9 mouse cellular contexts compared by ENCODE assay signal in the genomic region with DNA sequence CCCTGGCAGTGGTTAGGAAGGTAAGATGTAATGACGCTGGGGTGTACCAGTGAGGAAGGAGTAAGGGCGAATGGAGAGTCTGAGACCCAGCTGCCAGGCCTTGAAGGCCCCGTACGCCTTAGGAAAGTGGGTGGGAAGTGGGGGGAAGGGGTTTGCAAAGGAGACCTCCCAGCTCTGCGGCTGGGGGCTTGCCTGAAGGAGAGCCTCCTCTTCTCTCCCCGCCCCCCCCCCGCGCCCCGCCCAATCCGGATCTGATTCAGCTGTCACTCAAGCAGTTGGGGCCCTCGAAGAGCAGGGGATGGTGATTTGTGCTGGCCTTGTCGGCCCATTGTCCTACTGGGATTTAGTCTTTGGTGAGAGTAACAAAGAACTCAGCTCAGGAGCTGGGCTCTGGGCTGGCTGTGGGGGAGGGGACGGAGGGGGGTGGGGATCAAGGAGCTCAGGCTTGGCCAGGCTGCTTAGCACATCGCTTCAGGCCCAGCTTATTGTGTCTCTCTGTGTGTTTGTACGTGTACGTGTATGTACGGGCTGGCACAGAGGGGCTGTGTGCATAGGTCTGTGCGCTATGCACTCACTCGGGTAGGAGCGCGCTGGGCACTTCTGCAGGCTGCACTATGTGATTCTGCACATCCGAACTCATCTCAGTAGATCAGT.
DNase-seq lines count a peak whose midpoint lies in the region; ATAC-seq and TF ChIP-seq lines count a peak whose summit lies in the region.
"Had no signal": no experiment of that assay in that cellular context is flagged by ENCODE, and none has a peak within 500 bp of the region (broad histone marks: within the 10 kb centered on the region; RNA-seq: fewer than 3 reads in every experiment).

No protein-coding gene starts in this region.

- no peak overlapping the region for H3K27ac ChIP-seq in intestine, embryonic 15.5 days
- H3K27ac ChIP-seq in intestine, postnatal 0 days (ENCODE audit: low read depth, low read length) = no peak overlapping the region
- peak overlapping the region; percentile 25 for H3K27ac ChIP-seq in hindbrain, embryonic 16.5 days (ENCODE audit: low read depth, low read length)
- H3K27ac ChIP-seq in neural tube, embryonic 14.5 days (ENCODE audit: low read depth, low read length) = no peak overlapping the region

- 0 out of 2 replicates have a peak overlapping the region, but pooled peaks have one; percentile 17 for H3K4me2 ChIP-seq in intestine, embryonic 15.5 days (replicated peaks)
- H3K4me2 ChIP-seq in intestine, postnatal 0 days (replicated peaks; ENCODE audit: low read depth) = no peak overlapping the region
- H3K4me2 ChIP-seq in hindbrain, embryonic 16.5 days (ENCODE audit: low read length) = peak overlapping the region; percentile 47
- H3K4me2 ChIP-seq in neural tube, embryonic 14.5 days (ENCODE audit: low read depth, low read length) = peak overlapping the region; percentile 29; the same call in 1 of the 2 replicates

- H3K27me3 ChIP-seq in intestine, embryonic 15.5 days (replicated peaks) = no peaks in the 10 kb centered on the region
- H3K27me3 ChIP-seq in intestine, postnatal 0 days (replicated peaks; ENCODE audit: control insufficient read depth, insufficient read depth, low read length) = 0 out of 2 replicates have a peak, but pooled peaks cover 3% of the 10 kb centered on the region
- no peaks in the 10 kb centered on the region for H3K27me3 ChIP-seq in hindbrain, embryonic 16.5 days (replicated peaks; ENCODE audit: control insufficient read depth, insufficient read depth, low read length)
- H3K27me3 ChIP-seq in neural tube, embryonic 14.5 days (ENCODE audit: control insufficient read depth, insufficient read depth, low read length) = no peaks in the 10 kb centered on the region

- no peak overlapping the region for H3K4me3 ChIP-seq in intestine, embryonic 15.5 days (replicated peaks)
- H3K4me3 ChIP-seq in intestine, postnatal 0 days (ENCODE audit: low read depth, low read length) = no peak overlapping the region
- peak overlapping the region; percentile 9; the same call in 1 of the 2 replicates for H3K4me3 ChIP-seq in hindbrain, embryonic 16.5 days (ENCODE audit: low read length)
- H3K4me3 ChIP-seq in neural tube, embryonic 14.5 days (ENCODE audit: low read depth, low read length) = no peak overlapping the region

- no peak for TF ChIP-seq CTCF in intestine, postnatal 0 days (IDR thresholded peaks at IDR 0.05; ENCODE audit: low read depth)

- H3K9me3 ChIP-seq in intestine, embryonic 15.5 days = no peaks in the 10 kb centered on the region
- no peaks in the 10 kb centered on the region for H3K9me3 ChIP-seq in intestine, postnatal 0 days (ENCODE audit: control insufficient read depth)
- no peaks in the 10 kb centered on the region for H3K9me3 ChIP-seq in hindbrain, embryonic 16.5 days (ENCODE audit: control insufficient read depth, low read length)
- H3K9me3 ChIP-seq in neural tube, embryonic 14.5 days (ENCODE audit: control insufficient read depth, low read length) = no peaks in the 10 kb centered on the region

- H3K4me1 ChIP-seq in intestine, embryonic 15.5 days (replicated peaks) = peaks cover 6% of the 10 kb centered on the region; the same call in 1 of the 2 replicates
- H3K4me1 ChIP-seq in intestine, postnatal 0 days (replicated peaks; ENCODE audit: control insufficient read depth, insufficient read depth, low read length) = no peaks in the 10 kb centered on the region
- H3K4me1 ChIP-seq in hindbrain, embryonic 16.5 days (ENCODE audit: control insufficient read depth, insufficient read depth, low read depth, low read length) = peaks cover 16% of the 10 kb centered on the region
- peaks cover 13% of the 10 kb centered on the region; the same call in 1 of the 2 replicates for H3K4me1 ChIP-seq in neural tube, embryonic 14.5 days (ENCODE audit: control insufficient read depth, insufficient read depth, low read length)

- DNase-seq in embryo, embryonic 11.5 days (ENCODE audit: low read depth, low spot score) = peak; percentile 44
- DNase-seq in adrenal gland, adult 18-20 months (ENCODE audit: low spot score in 2 of 2) = no peak
- no peak for DNase-seq in natural killer cell, adult 2 months (ENCODE audit: low spot score in 2 of 2)
- DNase-seq: heart, postnatal 4 days had no signal

- 7% methylated on average over 21 of the region's 22 CpGs for WGBS in intestine, embryonic 15.5 days
- 10% methylated on average over 19 of the region's 22 CpGs for WGBS in intestine, postnatal 0 days
- WGBS in hindbrain, embryonic 16.5 days = 3% methylated on average over 21 of the region's 22 CpGs
- under 1% methylated on average over 21 of the region's 22 CpGs for WGBS in neural tube, embryonic 14.5 days

- no peaks in the 10 kb centered on the region for H3K36me3 ChIP-seq in intestine, embryonic 15.5 days
- no peaks in the 10 kb centered on the region for H3K36me3 ChIP-seq in intestine, postnatal 0 days (ENCODE audit: control insufficient read depth, insufficient read depth)
- no peaks in the 10 kb centered on the region for H3K36me3 ChIP-seq in hindbrain, embryonic 16.5 days (ENCODE audit: control insufficient read depth, insufficient read depth, low read length)
- no peaks in the 10 kb centered on the region for H3K36me3 ChIP-seq in neural tube, embryonic 14.5 days (ENCODE audit: control insufficient read depth, insufficient read depth, low read length)

- no peak overlapping the region for H3K9ac ChIP-seq in intestine, embryonic 15.5 days
- H3K9ac ChIP-seq in intestine, postnatal 0 days (ENCODE audit: low read depth, low read length) = no peak overlapping the region
- peak overlapping the region; percentile 53 for H3K9ac ChIP-seq in hindbrain, embryonic 16.5 days (ENCODE audit: low read depth, low read length)
- H3K9ac ChIP-seq in neural tube, embryonic 14.5 days (replicated peaks; ENCODE audit: low read depth, low read length) = 0 out of 2 replicates have a peak overlapping the region, but pooled peaks have one; percentile 25

- ATAC-seq in intestine, embryonic 15.5 days = no peak
- ATAC-seq in intestine, postnatal 0 days = no peak
- peak; percentile 78 for ATAC-seq in hindbrain, embryonic 16.5 days
- ATAC-seq in neural tube, embryonic 14.5 days (ENCODE audit: low read depth) = peak; percentile 79
- no peak for ATAC-seq in granulocyte monocyte progenitor cell, adult 5-6 weeks (replicated peaks; ENCODE audit: poor library complexity, severe bottlenecking)

Comparison
In these comparisons a context has a peak if more than half of its experiments do, and no peak if none do; other contexts are left out.
1. ATAC-seq: peak in hindbrain, embryonic 16.5 days (single experiment) and neural tube, embryonic 14.5 days (single experiment); none in intestine, embryonic 15.5 days (single experiment), intestine, postnatal 0 days (single experiment) and granulocyte monocyte progenitor cell, adult 5-6 weeks (single experiment).
2. H3K9ac ChIP-seq: peak in hindbrain, embryonic 16.5 days (single experiment) and neural tube, embryonic 14.5 days (single experiment); none in intestine, embryonic 15.5 days (single experiment) and intestine, postnatal 0 days (single experiment).